Mouse (Mus musculus): ENCODE data around the gene Lrrc75b.
A peak's percentile ranks its signal among the peaks of the same experiment; 100 is the strongest.
"Not testable (repeated sequence)": the region's sequence is repeated elsewhere in the genome, so short reads cannot be mapped to it uniquely, and the experiment has no call there.

Gene Lrrc75b

DNA sequence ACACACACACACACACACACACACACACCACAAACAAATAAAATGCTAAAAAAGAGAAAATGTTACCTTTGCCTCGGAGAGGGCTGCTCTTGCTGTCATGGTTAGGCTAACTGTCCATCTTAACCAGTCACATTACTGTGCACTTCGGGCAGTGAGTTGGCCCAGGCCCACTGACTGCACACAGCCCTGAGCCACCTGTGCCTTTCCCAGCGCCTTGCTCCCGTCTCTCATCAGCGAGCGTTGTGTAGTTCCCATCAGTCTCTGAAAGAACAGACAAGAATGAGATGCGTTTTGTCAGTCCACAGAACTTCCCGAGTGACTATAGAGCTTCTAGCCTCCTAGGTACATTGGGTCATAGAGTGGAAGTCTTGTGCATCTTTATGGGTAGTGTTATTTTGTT lies 25.9 kb downstream of the Lrrc75b start:
- ATAC-seq (ENCODE audit: low TSS enrichment): no peak

DNA sequence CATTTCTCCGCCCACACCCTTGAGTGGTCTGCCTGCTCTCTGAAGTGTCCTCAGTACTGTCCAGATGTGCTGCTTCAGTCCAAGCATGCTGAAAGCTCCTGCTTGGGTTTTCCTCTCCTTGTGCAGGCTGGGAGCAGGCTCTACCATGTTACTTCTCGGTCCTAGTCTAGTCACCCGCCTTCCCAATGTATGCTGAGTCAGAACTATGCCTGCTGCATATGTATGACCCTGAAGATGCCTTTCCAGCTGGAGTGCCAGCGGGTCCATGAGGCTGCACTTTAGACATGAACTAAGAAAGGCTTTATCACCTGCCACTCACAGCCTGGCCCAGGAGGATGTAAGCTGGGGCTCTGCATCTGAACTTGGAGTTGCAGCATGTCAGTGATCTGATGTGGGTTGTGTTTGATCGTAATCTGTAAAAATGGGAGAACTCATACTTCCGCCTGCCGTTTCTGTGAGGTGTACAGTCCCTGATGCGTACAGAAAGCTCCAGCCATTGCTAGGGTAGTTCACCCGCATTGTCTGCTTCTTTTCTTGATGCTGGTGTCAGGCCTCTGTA lies 28.5 kb downstream of the Lrrc75b start:
- ATAC-seq (ENCODE audit: low TSS enrichment): peak; percentile 66

- ATAC-seq (ENCODE audit: low TSS enrichment): no peak
Measured at GRCm38 (mm10) chr10:75530322-75530721, 29.8 kb downstream of the Lrrc75b start.

DNA sequence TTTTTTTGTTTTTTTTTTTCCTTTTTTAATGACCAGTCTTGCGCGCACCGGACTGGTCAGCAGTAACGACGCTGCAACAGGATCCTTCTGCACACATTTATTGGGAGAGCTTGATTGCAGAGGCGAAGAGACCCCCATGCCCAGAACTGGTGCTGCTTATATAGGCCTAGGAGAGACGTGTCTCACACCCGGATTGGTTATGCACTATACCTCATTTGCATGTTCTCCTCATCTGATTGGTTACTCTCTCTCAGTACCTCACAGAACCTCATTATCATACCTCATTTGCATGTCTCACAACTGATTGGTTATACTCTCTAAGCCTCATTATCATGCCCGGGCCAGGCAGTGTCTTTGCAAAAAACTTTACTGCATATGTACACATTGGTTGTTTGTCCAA lies 34.7 kb downstream of the Lrrc75b start:
- ATAC-seq (ENCODE audit: low TSS enrichment): not testable (repeated sequence)

DNA sequence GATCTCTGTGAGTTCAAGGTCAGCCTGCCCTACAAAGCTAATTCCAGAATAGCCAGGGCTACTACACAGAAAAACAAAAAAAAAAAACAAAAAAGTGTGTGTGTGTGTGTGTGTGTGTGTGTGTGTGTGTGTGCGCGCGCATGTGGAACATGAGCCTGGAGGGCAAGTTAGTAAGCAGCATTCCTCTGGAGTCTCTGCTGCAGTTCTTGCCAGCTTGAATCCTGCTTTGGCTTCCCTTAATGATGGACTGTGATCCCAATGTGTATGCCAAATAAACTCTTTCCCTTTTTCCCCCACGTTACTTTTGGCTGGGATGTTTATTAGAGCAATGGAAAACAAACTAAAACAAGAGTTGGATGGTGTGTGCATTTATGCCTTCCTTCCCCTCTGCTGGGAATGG lies 38.5 kb downstream of the Lrrc75b start:
- no peak for ATAC-seq (ENCODE audit: low TSS enrichment)

DNA sequence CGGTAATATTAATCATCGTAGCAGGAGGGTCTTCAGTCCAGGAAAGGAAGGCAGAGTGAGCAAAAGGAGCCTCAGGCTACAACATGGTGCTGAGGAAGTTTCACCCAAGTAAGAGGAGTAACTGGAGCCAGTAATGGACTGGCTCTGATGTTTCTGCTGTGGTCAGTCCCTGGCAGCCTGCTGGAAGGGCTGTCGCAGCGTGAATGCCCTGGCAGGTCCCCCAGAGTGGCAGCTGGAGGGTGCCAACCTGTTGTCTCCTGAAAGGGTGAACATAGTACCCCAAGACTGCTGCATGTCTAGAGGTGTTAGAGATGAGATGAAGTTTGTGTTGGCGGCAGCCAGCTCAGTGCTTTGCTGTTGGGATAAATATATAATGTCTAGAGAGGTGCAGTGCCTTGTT lies 39.5 kb downstream of the Lrrc75b start:
- ATAC-seq (ENCODE audit: low TSS enrichment): no peak

DNA sequence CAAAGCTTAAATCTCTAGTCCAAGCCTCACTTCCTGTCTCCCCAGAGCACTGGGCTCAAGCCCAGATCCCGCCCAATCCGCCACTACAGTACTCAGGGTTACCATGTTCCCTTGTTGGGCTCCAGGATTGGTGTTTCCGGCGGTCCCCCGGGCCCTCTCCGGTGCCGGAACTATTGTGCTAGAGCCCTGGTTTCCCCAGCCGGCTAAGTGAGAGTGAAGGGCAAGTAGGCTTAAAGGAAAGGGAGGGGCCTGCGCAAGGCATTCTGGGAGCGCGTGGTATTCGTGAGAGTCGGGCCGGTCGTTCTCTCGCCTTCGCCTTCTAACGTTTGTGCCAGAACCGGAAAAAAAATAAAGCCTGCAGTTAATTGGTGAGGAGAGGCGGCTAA lies 42.4 kb downstream of the Lrrc75b start, which contains the start of gene Gucd1:
Gucd1 (minus strand) TSS at position 215 of the 386 bp plus-strand sequence.
- ATAC-seq (ENCODE audit: low TSS enrichment): peak; percentile 85

DNA sequence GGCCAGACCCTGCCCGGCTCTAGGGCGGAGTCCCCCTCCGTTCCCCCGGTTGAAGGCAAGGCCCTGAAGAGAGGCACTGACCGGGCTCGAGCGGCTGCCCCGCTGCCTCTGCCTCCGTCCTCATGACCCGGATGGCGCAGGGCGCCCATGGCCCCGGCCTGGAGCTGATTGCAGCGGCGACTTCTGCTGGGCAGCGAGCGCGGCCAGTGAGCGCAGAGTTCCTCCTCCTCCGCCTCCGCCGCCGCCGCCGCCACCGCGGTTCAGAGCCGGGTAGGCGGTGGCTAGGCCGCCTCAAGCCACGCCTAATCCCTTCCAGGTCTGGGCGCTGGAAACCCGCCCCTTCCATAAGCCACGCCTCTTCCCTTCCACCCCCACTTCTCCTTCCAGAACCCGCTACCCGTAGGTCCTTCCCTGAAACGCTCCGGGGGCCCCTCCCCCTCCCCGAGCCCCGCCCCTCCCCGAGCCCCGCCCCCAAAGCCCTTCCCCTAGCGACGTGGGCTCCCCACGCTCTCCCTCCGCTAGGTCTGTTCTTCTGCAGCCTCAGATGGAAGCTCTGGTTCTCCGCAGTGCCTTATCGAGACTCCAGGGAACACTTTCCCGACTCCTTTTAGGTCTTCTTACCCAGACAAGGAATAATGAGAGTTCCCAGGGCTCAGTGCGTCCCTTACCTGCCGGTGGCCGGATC lies 42.9 kb downstream of the Lrrc75b start, which contains the start of gene Snrpd3:
Snrpd3 (plus strand) TSS at position 479 of the 685 bp plus-strand sequence.
- ATAC-seq (ENCODE audit: low TSS enrichment): peak; percentile 84

DNA sequence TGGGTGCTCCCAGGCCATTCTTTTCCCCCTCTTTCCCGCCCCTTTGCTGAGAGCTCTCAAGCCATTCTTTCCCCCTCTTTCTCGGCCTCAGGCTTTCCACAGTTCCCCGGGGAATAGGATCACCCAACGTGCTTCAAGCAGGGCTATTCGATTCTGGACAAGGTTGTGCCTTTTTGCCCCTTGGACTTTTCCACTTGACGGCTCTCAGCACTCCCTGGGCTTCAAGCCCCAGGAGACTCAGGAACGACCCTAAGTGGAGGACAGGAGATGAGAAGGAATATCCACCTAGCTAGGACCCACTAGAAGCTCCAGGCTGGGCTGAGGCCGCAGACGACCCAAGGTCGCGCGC lies 43.4 kb downstream of the Lrrc75b start:
- peak; percentile 10; the same call in 1 of the 2 replicates for ATAC-seq (ENCODE audit: low TSS enrichment)

DNA sequence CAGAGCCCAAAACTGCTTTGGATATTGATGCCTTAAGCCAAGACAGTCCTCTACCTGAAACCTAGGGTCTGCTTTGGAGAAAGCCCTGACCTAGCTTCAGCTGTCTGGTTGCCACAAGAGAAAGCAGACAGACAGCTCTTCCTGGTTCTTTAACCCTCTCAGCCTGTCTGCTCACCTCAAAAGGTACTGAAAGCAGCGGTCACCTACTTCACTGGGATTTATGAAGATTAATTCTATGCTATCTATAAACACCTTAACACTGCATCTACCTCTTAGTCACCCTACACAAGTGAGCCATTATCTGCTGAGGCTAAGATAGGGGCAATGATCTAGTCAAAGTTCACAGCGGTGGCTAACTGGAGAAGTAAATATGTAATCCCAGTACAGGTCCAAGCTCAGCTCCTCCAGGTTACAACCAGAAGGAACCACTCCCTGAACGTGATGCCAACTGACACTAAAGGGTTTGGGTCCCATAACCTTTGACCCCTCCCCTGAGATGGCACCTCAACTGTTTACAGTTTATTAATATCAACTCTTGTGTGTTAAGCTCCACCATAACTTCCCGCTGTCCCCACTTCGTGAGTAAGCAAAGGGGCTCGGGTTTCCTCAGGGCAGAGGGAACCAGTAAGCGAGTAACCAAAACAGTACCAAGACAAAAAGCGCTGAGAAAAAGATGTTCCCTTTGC lies 43.9 kb downstream of the Lrrc75b start:
- ATAC-seq (ENCODE audit: low TSS enrichment): no peak

DNA sequence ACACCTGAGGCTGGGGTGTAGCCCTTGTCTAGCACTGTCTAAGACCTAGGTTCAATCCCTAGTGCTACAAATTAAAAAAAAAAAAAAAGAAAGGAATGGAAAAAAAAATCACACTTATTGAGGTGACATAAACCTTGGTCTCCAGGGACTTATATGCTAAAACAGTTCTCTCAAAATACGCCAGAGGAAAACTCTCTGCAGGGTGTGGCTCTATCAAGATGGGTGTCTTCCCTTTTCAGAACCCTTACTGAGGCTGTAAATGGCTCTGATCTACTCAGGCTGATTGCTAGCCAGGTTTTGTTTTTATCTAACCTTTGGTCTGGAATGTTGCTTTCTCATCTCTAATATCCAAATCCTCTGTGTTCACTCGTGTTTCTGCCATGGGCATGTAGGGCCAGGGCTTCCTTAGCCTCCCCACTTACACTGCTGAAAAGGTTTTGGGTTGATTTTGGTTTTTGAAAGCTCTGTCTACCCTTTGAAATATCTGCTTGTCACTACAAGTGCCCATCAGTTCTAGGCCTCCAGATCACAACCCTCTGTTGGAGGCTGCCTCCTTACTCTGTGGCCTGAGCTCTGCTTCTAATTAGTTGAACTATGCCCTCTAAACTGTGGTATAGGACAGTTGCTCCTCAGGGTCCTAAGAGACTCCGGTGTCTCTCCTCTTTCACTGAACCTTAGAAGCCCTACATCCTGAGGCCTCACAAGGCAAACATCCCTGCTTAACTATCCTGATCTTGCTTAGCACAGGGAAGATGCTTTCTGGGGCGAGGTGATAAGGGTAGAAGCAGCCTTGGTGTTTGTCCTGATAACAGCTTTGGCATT lies 44.7 kb downstream of the Lrrc75b start:
- ATAC-seq (ENCODE audit: low TSS enrichment): no peak

DNA sequence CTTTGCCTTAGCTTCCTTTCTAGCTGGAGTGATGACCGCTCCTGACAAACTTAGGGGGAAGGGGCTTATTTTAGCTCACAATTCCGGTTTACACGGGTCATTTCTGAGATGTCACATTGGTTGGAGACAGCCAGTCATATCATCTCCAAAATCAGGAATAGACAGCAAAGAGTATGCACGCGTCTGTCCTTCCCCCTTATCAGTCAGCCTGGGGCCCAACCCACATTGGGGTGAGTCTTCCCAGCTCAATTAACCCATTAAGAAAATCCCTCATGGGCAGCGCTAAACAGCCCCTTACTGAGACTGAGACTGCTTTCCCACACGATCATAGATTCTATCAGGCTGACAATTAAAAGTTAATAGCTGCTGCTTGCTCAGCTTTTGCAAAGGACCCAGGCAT lies 45.8 kb downstream of the Lrrc75b start:
- ATAC-seq (ENCODE audit: low TSS enrichment): no peak

DNA sequence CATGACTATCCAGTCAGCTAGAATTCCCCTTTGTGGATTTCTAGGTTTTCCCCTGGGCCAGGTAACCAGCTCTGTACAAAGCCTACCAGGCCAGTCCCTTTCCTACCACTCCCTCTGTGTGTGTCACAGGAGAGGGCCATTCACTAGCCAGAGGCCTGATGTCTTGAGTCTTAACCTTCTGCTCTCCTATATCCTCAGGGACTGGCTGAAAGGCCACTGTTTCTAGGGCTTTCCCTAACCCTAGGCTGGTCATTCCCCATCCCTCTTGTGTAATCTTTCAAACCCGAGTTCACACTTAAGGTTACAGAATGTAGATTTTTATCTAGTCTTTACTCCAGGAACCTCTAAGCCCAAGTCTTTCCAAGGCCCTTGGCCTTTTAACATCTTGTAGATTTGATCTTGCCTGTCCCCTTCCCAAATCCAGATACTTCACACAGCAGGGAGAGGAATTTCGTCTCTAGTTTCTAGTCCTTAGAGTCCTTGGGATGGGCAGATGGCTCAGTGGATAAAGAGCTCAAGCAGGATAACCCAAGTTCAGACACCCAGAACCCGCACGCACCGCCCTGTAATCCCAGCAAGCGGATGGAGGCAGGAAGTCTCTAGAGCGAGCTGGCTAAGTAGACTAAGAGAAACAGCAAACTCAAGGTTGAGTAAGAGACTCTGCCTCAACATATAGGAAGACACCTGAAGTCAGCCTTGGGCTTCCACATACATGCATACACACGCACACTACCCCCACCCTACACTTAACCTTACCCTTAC lies 46.6 kb downstream of the Lrrc75b start:
- no peak for ATAC-seq (ENCODE audit: low TSS enrichment)

DNA sequence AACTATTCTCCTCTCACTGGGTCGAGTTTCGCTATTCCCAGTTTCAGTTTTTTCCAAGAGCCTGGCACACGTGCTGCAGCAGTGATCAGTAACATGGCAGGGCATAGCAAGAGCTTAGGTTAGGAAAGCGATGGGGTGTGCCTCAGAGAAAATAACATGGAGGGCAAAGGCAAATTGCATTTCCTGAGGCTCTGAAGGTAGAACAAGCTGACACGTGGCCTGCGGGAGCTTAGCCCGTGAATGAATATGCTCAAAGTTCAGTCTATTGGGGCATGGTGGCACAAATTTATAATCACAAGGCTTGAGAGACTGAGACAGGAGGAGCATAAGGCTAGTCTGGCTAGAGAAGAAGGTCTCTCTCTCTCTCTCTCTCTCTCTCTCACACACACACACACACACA lies 47.3 kb downstream of the Lrrc75b start:
- no peak for ATAC-seq (ENCODE audit: low TSS enrichment)

DNA sequence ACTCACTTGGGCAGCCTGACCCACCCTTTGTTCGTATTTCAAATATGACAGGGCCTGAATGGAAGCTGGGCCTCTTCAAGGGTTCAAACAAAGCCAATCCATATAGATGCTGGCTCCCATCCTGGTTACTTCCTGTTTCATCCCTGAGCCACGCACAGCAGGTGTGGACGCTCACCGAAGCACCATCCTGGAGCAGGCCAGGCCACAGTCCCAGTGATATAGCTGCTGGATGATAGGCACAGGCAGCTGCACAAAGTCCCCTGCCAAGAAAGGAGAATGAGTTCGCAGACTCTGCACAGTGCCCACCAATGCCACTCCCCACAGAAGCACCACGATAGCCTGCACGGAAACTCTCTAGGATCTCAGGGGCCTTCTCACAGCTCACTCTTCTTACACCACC lies 48.2 kb downstream of the Lrrc75b start:
- ATAC-seq (ENCODE audit: low TSS enrichment): no peak

GRCm38 (mm10) chr10:75511060-75511459 lies 49.1 kb downstream of the Lrrc75b start:
- ATAC-seq (ENCODE audit: low TSS enrichment): no peak

DNA sequence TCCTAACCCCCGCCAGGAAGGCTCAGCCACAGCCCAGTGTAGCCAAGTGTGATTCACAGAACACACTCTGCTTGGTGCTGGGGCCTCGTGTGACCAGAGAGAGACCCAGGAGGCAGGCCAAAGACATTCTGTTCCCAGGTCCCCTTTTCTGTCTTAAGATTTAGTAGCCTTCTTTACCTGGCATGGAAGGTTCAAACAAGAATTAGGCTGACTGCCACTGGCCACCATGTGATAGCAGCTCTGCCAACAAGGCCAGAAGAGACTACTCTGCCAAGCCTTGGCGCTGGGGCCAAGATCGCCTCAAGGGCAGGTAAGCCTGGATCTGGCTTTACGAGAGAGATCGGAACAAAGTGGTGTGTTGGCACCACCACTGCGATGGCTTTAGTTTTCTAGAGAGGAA lies 49.7 kb downstream of the Lrrc75b start:
- no peak for ATAC-seq (ENCODE audit: low TSS enrichment)

DNA sequence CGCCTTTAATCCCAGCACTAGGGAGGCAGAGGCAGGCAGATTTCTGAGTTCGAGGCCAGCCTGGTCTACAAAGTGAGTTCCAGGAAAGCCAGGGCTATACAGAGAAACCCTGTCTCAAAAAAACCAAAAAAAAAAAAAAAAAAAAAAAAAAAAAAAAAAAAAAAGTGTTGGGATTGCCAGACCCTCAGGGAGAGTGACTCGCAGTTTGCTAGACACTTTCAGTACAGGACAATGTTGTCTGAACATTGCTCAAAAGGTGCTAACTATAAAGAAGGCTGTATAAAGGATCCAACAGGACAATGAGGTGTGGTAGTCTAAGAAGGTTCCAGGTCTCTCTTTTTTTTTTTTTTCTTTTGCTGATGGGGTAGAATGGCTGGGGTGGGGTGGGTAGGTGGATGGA lies 54.2 kb downstream of the Lrrc75b start:
- ATAC-seq (ENCODE audit: low TSS enrichment): not testable (repeated sequence)

GRCm38 (mm10) chr10:75505130-75505495 lies 55.0 kb downstream of the Lrrc75b start:
- no peak for ATAC-seq (ENCODE audit: low TSS enrichment)

- no peak for ATAC-seq (ENCODE audit: low TSS enrichment)
Measured at GRCm38 (mm10) chr10:75504234-75505129, 55.6 kb downstream of the Lrrc75b start.

DNA sequence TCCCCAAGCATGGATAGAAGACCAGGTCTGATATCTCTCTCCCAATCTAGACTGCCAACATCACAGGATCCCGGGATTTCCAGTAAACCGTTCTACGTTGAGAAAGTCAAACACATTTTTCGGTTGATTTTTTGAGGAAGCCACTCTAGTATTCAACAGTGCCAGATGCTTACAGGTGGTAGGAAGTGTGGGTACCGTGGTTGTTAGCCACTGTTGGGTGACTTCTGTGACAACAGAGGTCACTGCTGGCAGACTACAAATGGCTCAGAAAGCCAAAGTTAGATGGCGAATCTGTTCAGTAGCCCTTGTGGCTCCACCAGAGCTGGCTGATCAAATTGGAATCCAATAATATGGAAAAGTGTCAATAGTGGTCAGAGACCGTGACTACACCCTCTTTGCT lies 56.4 kb downstream of the Lrrc75b start:
- ATAC-seq (ENCODE audit: low TSS enrichment): no peak

Measured in frontal cortex, adult (tissue).